Mouse (Mus musculus): Measurements from ENCODE around the gene Zbtb32. TPM values are rescaled to one million over a fixed set of nuclear protein-coding genes. Genes with fewer than 3 reads are reported as not detected.

Gene Zbtb32
- total and polyA plus RNA-seq, 3 experiments: 173 to 183 (median 178) TPM

DNA sequence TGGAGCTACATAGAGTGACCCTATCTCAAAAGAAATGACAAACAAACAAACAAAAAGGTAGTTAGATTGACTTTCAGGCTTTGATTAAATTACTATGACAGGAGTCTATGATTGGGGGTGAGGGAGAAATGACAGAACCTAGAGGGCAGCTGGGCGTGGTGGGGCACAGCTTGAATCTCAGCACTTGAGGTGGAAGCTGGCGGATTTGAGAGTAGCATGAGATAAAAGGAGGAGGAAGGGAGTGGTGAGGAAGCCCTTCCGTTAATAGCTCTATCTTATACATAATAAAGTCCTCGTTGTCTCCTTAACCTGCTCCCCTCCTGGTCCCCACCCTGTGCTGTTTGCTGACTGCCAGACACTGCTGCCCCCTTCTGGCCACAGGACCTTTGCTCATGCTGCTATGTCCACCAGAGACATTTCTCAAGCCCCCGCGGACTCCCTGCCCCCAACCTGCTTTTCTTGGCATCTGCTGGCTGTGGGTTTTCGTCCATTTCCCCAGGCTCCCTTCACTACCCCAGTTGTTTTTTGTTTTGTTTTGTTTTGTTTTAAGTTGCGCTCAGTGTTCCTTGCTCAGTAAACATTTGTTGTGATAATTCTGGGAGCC, 9.1 kb upstream of the Zbtb32 start:
- Histone ChIP-seq H3K4me3 (replicated peaks in 1 of 3; ENCODE audit: low read depth in 2 of 3, low read length in 2 of 3, poor library complexity in 1 of 3) (no peak overlapping the region), H3K36me3 (replicated peaks in 1 of 2; ENCODE audit: control insufficient read depth in 1 of 2, insufficient read depth in 1 of 2, low read length in 1 of 2) (peaks cover 0 to 26% of the 10 kb centered on the region in 2 experiments), H3K27ac (ENCODE audit: insufficient read depth, low read depth) (no peak overlapping the region), H3K9ac (ENCODE audit: insufficient read depth, low read depth) (no peak overlapping the region), H3K4me1 (ENCODE audit: control insufficient read depth in 1 of 2, insufficient read depth in 2 of 2) (peaks cover 23 to 29% of the 10 kb centered on the region in 2 experiments), H3K9me3 (replicated peaks; ENCODE audit: low read length) (no peaks in the 10 kb centered on the region), H3K4me2 (ENCODE audit: insufficient read depth, low read depth, poor library complexity, severe bottlenecking) (no peak overlapping the region), H3K79me2 (replicated peaks; ENCODE audit: control insufficient read depth, extremely low read depth, insufficient read depth, poor library complexity, severe bottlenecking) (peaks cover 3% of the 10 kb centered on the region), H3K27me3 (replicated peaks) (no peaks in the 10 kb centered on the region)
- dilution Hi-C loops (cut with MboI; ENCODE audit: extremely low pct_ligation_motif_present, extremely low pct_unique_long_range_greater_than_20kb, low sequenced_read_pairs) (no loop called here), in situ Hi-C loops (cut with MboI; ENCODE audit: low pct_ligation_motif_present, low pct_unique_long_range_greater_than_20kb, low sequenced_read_pairs) (loop anchor here (5.0 kb wide), 1 partner anchor 51 kb away; the partner anchor contains the start of gene Lin37)
- peak; percentile 85 for DNase-seq (ENCODE audit: extremely low read depth)
- TF ChIP-seq E2F4 (IDR thresholded peaks at IDR 0.05; ENCODE audit: insufficient replicate concordance, low read depth, low read length): no peak
- no peak for TF ChIP-seq MAFK (IDR thresholded peaks at IDR 0.05; ENCODE audit: insufficient replicate concordance, low read length)
- no peak for TF ChIP-seq ZMIZ1 (IDR thresholded peaks at IDR 0.05; ENCODE audit: low read depth, low read length)
- peak; percentile 97 for TF ChIP-seq SMC3 (IDR thresholded peaks at IDR 0.05; ENCODE audit: low read depth, low read length)
- TF ChIP-seq ZNF384 (IDR thresholded peaks at IDR 0.05; ENCODE audit: low read depth, low read length): no peak
- no peak for TF ChIP-seq ETS1 (conservative IDR thresholded peaks at IDR 0.05; ENCODE audit: low read depth, low read length)
- TF ChIP-seq MYC (IDR thresholded peaks at IDR 0.05; ENCODE audit: low read depth, low read length): peak; percentile 75; the same call in 1 of the 2 replicates
- TF ChIP-seq NELFE (IDR thresholded peaks at IDR 0.05; ENCODE audit: low read depth, low read length): peak; percentile 63; the same call in 1 of the 2 replicates
- peak; percentile 91 for TF ChIP-seq ZC3H11A (IDR thresholded peaks at IDR 0.05; ENCODE audit: low read depth, low read length)
- TF ChIP-seq ELF1 (IDR thresholded peaks at IDR 0.05; ENCODE audit: low read depth, low read length): peak; percentile 45
- no peak for TF ChIP-seq POLR2AphosphoS2 (IDR thresholded peaks at IDR 0.05; ENCODE audit: low read depth, low read length)
- 0 out of 2 replicates have a peak, but pooled peaks have one; percentile 9 for TF ChIP-seq EP300 (IDR thresholded peaks at IDR 0.05; ENCODE audit: low read length)
- TF ChIP-seq CTCF (conservative IDR thresholded peaks at IDR 0.05 in 1 of 2, IDR thresholded peaks at IDR 0.05 in 1 of 2; ENCODE audit: low read depth in 2 of 2, low read length in 2 of 2): peak; percentile 68 to 95
- TF ChIP-seq MAX (IDR thresholded peaks at IDR 0.05; ENCODE audit: low read length): peak; percentile 56; the same call in 1 of the 2 replicates
- no peak for TF ChIP-seq UBTF (IDR thresholded peaks at IDR 0.05; ENCODE audit: low read depth, low read length)
- peak; percentile 80 for TF ChIP-seq CHD2 (IDR thresholded peaks at IDR 0.05; ENCODE audit: low read length)
- TF ChIP-seq ZKSCAN1 (IDR thresholded peaks at IDR 0.05; ENCODE audit: borderline replicate concordance, low read depth, low read length): no peak
- no peak for TF ChIP-seq KAT2A (IDR thresholded peaks at IDR 0.05; ENCODE audit: insufficient replicate concordance, low read length)
- no peak for TF ChIP-seq PAX5 (IDR thresholded peaks at IDR 0.05; ENCODE audit: low read length)
- no peak for TF ChIP-seq JUN (IDR thresholded peaks at IDR 0.05; ENCODE audit: insufficient read depth, low read depth, low read length)
- peak; percentile 99 for TF ChIP-seq MAZ (IDR thresholded peaks at IDR 0.05; ENCODE audit: low read depth, low read length)
- peak; percentile 75 for TF ChIP-seq SIN3A (IDR thresholded peaks at IDR 0.05; ENCODE audit: low read length)
- TF ChIP-seq NRF1 (IDR thresholded peaks at IDR 0.05; ENCODE audit: low read depth, low read length): 0 out of 2 replicates have a peak, but pooled peaks have one; percentile 23
- no peak for TF ChIP-seq USF1 (IDR thresholded peaks at IDR 0.05; ENCODE audit: low read depth, low read length)
- 0 out of 2 replicates have a peak, but pooled peaks have one; percentile 31 for TF ChIP-seq TCF12 (IDR thresholded peaks at IDR 0.05; ENCODE audit: low read depth, low read length)
- no peak for TF ChIP-seq USF2 (conservative IDR thresholded peaks at IDR 0.05; ENCODE audit: low read depth, low read length)
- TF ChIP-seq POLR2A (IDR thresholded peaks at IDR 0.05; ENCODE audit: low read depth, low read length): no peak
- TF ChIP-seq JUND (conservative IDR thresholded peaks at IDR 0.05; ENCODE audit: low read depth, low read length): peak; percentile 35; the same call in 1 of the 2 replicates
- 0 out of 2 replicates have a peak, but pooled peaks have one; percentile 30 for TF ChIP-seq MXI1 (IDR thresholded peaks at IDR 0.05; ENCODE audit: low read depth, low read length)
- TF ChIP-seq CHD1 (IDR thresholded peaks at IDR 0.05; ENCODE audit: low read depth, low read length): no peak
- peak; percentile 51; the same call in 1 of the 2 replicates for TF ChIP-seq MEF2A (IDR thresholded peaks at IDR 0.05; ENCODE audit: borderline replicate concordance, low read depth, low read length)
- TF ChIP-seq RAD21 (IDR thresholded peaks at IDR 0.05; ENCODE audit: low read depth, low read length): peak; percentile 96
- no peak for TF ChIP-seq RCOR1 (conservative IDR thresholded peaks at IDR 0.05; ENCODE audit: low read depth, low read length)
- TF ChIP-seq TBP (conservative IDR thresholded peaks at IDR 0.05; ENCODE audit: low read depth, low read length): no peak
- TF ChIP-seq IRF4 (IDR thresholded peaks at IDR 0.05; ENCODE audit: low read depth, low read length): peak; percentile 63; the same call in 1 of the 2 replicates
- TF ChIP-seq BHLHE40 (IDR thresholded peaks at IDR 0.05; ENCODE audit: low read depth, low read length): 0 out of 2 replicates have a peak, but pooled peaks have one; percentile 33
- no peak for TF ChIP-seq GABPA (IDR thresholded peaks at IDR 0.05; ENCODE audit: insufficient replicate concordance, low read depth, low read length)
- TF ChIP-seq HCFC1 (IDR thresholded peaks at IDR 0.05; ENCODE audit: low read depth, low read length): peak; percentile 39

All from CH12.LX (cell line).